Mouse (Mus musculus) bone marrow macrophage, adult 2 months (primary cell): ENCODE results near the gene Scyl2.

ENCODE experiments used
- CTCF ChIP-seq: IDR thresholded peaks from 2 replicates; pipeline ENCODE4 v1.5.1; 2012; ENCODE audit warnings: low read depth, mild to moderate bottlenecking, low read length, moderate library complexity
- POLR2A ChIP-seq: IDR thresholded peaks from 2 replicates; pipeline ENCODE4 v1.6.1; 2012; ENCODE audit warnings: mild to moderate bottlenecking, low read depth, low read length, borderline replicate concordance

- TF ChIP-seq POLR2A (no peak), CTCF (no peak)
These were observed 33.2 kb downstream of the Scyl2 start for GRCm38 (mm10) chr10:89652912-89653311.
